Mouse (Mus musculus): Measurements from ENCODE around the gene Scaf4. TPM values are rescaled to one million over a fixed set of nuclear protein-coding genes. Genes with fewer than 3 reads are reported as not detected.
"Not testable (repeated sequence)": the region's sequence is repeated elsewhere in the genome, so short reads cannot be mapped to it uniquely, and the experiment has no call there.

Gene Scaf4
- total RNA-seq, 2 experiments from 2014 or later, result 48.4 to 56.3 TPM

- DNase-seq, result no peak
These were observed 49.1 kb downstream of the Scaf4 start for GRCm38 (mm10) chr16:90235188-90235587.

GRCm38 (mm10) chr16:90234617-90235016, 49.7 kb downstream of the Scaf4 start:
- no peak for DNase-seq

GRCm38 (mm10) chr16:90233702-90234101, 50.6 kb downstream of the Scaf4 start:
- no peak for DNase-seq

DNA sequence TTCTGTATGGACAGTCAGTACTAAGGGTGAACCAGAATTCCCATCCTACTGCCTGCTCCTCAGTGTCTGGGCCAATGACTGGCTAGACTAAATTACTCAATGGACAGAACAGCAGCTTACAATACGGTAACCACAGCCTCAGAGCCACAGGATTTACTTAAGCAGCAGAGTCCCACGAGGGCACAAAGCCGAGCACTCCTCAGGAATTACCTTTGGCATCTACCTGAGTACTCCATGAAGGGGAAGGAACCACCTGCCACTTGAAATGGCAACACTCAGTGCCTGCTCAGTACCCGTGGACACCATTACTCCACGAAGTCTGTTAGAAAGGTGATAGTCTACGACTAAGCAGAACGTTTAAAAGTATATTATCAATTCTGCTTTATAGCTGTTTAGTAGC, 53.0 kb downstream of the Scaf4 start:
- DNase-seq, result no peak

- no peak for DNase-seq
These were observed 54.4 kb downstream of the Scaf4 start for GRCm38 (mm10) chr16:90229897-90230296.

DNA sequence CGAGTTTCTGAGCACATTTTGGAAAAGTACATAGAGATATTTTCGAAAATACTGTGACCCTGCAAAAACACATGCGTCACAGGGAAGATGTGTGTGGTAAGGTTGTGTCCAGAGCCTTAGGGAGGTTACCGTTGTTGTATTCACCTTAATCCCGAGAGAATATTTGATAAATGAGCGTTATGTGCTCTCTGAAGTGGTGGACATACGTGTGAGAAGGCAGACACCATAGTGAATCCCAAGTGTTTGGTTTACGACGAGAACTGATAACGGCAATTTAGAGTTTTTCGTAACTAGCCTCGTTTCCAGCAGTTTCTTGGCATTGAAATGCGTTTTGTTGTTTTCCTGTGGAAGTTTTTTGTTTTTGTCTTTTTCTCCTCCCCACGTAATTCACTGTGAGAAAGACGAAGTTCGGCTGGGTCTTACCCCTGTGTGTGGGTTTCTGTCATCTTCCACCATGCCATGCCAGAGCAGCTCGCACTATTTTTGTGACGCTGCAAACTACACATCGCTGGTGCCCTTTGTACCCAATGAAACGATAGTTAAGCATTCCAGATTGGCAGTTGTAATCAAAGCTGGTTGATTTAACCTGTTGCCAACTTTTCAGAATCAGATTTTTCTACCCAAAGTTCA, 62.7 kb downstream of the Scaf4 start:
- no peak for DNase-seq

DNA sequence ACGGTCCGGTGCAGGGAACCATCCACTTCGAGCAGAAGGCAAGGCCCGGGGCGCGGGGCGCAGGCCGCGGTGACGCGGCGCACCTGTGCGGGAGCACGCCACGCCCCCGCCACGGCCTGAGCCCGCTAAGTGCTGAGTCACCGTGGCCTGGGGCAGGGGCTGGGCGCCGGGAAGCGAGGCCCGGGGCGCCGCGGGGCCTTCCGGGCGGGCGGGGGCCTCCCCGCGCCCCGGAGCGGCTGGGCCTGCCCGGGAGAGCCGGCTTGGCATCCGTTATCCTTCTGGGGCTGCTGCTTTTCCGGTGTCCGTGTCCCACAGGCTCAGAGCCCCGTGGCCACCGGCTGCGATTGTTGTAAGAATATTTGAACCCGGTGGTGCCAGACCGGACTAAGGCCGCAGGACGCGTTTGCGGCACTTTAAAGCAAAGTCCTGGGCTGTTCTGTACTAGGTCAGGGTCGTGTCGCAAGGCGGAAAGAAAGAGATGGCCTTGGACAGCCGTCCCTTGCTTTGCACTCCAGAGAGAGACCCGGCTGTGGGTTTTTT, 63.3 kb downstream of the Scaf4 start:
- DNase-seq, result peak; percentile 44 to 46

- peak; percentile 93 to 94 for DNase-seq
These were observed 64.0 kb downstream of the Scaf4 start, which contains the start of gene Sod1 for GRCm38 (mm10) chr16:90220026-90220891. TSS of gene Sod1 (plus strand) at chr16:90220754.

DNA sequence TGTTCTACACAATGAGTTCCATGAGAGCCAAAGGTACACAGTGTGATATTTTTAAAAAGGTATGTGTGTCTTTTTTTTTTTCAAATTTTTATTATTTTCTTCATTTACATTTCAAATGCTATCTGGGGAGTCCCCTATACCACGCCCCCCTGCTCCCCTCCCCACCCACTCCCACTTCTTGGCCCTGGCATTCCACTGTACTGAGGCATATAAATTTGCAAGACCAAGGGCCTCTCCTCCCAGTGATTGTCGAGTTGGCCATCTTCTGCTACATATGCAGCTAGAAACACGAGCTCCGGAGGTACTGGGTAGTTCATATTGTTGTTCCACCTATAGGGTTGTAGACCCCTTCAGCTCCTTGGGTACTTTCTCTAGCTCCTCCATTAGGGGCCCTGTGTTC, 64.9 kb downstream of the Scaf4 start:
- not testable (repeated sequence) for DNase-seq

- no peak for DNase-seq
These were observed 66.4 kb downstream of the Scaf4 start for GRCm38 (mm10) chr16:90217926-90218325.

DNA sequence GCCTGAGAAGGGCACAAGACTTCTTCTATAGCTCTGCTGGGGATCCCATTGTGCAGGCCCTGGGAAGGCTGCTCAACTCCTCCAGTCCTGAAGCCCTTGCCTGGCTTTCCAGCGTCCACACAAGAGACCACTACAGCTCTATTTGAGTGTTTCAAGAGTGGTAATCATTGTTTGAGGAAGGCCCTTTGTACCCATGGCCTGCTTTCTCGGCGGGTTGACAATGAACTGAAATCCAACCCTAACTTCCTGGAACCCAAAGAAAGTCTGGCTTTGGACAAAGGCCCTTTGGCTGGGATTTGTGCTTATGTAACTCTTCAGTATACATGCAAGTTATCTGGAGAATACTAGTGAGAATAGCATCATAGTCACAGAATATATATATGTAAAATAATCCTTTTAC, 66.9 kb downstream of the Scaf4 start:
- no peak for DNase-seq

- DNase-seq, result no peak
These were observed 67.9 kb downstream of the Scaf4 start for GRCm38 (mm10) chr16:90216414-90216813.

- not testable (repeated sequence) for DNase-seq
These were observed 68.4 kb downstream of the Scaf4 start for GRCm38 (mm10) chr16:90215879-90216278.

DNA sequence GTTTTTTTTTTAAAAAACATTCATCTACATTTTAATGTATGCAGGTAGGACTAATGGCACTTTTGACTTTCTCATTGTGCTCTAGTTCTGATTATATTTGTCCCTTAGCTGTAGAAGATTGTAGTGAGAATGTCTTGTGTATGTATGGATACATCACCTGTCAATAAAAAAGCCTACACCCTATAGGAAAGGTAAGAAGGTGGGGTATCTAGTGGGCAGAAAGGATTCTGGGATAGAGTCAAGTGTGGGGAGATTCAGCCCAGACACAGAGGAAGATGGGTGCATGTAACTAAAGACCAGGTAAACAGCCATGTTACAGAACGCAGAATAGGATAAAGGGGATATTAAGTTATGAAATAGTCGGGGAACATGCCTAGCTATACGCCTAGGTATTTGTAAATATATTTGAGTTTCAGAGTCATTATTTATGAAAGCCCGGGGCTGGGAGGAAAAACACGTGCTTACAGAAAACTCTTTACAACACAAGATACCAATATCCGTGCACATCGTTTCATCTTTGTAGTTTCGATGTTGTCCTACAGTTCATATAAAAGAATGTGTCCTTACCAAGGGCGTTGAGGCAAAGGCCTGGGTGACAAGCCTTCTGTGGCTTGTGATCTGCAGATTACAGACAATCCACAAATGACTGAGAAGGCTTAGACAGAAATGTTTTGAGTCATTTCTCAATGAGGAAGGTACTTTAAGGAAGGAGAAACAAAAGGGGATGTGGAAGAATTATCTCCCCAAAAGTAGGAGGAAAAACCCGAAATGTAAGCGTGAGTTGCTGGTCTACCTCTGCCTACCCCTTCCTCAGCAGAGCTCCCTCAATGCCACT, 69.4 kb downstream of the Scaf4 start:
- no peak for DNase-seq

DNA sequence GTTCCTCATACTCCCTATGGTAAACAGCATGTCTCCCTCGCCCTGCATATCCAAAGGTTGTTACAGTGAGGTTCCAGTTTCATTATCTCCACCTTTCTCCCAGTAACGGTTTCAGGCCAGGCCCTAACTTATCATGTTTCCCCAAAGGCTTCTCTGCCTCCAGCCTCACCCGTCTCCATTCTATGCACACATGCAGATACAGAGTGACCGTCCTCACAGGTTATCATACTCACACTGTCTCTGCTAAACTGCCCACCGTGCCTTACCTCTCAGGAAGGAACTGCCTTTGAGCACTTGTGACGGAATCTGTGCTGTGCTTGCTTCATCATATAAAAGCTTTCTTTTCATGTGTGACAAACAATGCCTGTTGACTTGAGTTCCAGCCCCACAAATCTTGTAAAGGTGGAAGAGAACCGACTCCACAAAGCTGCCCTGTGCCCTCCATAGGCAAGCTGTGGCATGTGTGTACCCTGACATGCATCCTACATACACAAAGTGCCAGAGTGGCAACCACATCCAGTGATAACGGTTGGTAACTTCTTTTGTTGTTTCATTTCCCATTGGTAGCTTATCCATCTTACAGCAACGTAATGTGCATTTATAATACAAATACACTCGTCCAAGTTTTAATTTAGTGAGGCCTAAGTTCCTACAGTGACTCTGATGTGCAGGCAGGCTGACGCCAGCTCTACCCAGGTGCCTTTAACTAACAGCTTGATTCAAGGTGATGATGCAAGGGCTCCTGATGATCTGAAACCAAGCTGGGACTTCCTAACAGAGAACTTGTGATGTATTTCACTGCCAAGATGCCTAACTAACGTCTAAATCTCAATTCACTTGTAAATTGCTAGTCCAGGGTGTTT, 70.6 kb downstream of the Scaf4 start:
- no peak for DNase-seq

- DNase-seq, result no peak
These were observed 72.5 kb downstream of the Scaf4 start for GRCm38 (mm10) chr16:90211767-90212166.

DNA sequence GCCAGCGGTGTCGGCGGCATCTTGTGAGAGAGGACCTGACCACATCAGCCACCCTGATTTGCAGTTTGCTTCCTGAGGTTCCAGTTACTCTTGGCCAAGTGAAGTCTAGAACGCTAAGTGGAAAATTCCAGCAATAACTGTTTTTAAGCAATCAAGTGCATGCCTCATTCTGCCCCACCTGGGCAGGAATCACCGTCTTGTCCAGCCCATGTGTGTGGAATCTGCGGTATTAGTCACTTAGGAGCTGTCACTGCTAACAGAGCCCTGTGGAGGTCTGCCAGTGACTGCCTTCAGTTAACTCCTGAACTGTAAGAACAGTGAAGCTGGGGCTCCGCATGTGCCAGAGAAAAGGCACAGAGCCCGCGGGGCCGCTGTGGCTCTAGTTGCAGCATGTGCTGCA, 73.6 kb downstream of the Scaf4 start:
- DNase-seq, result no peak

DNA sequence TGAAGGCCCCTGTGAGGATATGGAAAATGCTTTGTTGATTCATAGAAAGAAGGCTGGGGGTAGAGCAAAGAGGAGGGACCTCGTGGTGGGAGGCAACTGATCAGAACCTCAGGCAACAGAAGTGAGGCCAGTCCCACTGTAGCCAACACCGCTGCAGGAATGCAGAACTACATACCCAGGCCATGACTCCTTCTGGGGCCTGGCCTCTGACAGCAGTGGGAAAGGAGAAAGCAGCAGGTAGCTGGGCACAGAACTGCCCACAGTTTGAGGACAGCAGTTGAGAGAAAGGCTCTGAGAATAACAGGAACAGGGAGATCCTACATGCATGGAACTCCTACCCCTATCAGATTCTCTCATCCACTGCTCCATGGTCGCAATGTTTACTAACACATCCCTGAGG, 75.3 kb downstream of the Scaf4 start:
- no peak for DNase-seq

GRCm38 (mm10) chr16:90204868-90205267, 79.4 kb downstream of the Scaf4 start:
- no peak for DNase-seq

DNA sequence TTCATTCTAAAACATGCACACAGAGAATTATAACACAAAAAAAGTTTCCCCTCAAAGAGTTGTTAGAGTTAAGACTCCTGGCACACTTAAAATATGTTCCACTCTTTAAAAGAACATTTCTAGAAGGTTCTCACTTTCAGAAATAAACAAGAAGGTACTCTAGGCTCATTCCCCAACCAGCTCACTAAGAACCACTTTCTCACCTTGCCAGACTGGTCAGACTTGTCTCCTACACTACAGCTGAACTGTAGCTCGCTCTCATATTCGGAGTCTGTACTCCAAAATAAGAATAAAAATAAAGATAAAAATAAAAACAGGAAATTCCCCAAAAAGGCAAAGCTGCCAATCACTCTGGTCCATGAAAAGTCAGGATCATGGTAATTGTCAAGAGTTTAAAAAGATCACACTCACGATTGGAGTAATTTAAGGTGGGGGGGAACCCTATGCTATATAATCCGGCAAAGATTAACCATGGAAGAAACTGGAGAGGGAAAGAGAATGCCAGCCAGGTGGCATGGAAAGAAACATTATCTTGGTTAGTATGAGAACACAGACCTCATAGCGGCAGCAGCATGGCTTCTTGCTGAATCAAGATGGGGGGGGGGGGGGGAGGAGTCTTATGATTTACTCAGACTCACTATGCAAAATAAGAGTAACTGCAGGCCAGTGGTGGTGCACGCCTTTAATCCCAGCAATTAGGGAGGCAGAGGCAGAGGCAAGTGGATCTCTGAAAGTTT, 80.9 kb downstream of the Scaf4 start:
- no peak for DNase-seq

- no peak for DNase-seq
These were observed 82.2 kb downstream of the Scaf4 start for GRCm38 (mm10) chr16:90202140-90202539.

All from layer of hippocampus, postnatal 36 days (tissue).